Mouse (Mus musculus): ENCODE measurements around the gene Ccdc38. TPM values are rescaled to one million over a fixed set of nuclear protein-coding genes. Genes with fewer than 3 reads are reported as not detected.

Gene Ccdc38
- polyA plus RNA-seq (2017; shearing (Covaris generic)), result under 1 TPM; 0.24 to 0.90 TPM

DNA sequence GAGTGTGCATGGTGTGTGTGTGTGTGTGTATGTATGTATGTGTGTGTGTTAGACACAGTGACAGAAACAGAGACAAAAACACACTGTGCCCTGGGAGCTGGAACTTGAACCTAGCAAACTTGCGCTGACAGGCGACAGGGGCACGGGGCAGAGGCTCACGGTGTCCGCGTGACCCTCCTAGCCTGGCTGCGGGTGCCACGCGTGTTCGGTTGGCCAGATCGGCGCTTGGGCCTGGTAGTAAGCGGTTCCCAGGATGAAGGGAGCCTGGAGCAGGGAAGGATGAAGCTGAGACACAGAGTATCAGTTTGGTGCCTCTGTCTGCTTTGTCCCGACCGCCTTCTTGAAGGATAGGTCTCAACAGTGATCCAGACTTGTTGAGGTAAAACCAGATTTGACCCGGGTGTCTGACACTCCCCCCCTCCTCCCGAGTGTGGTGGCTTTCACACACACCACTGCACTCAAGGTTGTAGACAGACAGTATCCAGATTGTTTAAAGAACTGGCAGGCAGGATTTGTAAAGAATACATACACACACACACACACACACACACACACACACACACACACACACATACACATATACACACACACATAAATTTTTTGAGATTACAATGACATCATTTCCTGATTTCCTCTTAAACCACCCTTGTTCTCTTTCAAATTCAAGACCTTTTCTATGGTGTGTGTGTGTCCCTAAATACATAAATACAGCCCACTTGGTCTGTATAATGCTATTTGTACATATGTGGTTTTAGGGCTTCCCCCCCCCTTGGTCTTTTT is at the start of gene Ccdc38:
Gene Ccdc38 (plus strand): TSS at position 202 of the 780 bp plus-strand sequence.

DNA sequence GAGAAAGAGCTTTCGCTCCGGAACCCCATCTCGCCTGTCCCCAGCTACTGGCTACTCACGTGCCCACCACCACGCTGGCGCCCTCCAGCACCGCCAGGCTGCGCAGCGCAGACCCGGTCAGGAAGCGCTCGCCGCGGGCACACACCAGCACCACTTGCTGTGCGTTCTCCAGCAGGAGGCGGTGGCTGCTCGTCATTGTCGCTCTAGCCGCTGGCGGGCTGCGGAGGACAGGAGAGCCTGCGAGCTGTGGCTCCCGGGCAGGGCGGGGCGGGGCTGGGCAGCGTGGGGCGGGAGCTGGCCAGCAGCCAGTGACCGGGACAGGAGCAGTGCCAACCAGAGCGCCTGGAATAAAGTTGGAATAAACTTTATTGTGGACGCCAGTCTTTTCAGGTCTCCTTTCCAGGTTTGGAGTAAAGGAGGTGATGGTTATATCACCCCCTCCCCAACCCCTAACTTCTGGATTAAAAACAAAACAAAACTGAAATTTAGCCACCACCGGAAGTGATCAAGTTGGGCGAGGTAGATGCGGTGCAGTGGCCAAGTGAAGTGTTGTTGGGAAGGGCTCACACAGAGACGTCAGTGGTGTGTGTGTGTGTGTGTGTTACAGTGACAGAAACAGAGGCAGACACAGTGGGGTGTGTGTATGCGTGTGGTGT is 529 bp upstream of the Ccdc38 start, which contains the start of gene Amdhd1:
Gene Amdhd1 (minus strand): TSS at position 259 of the 656 bp plus-strand sequence.

DNA sequence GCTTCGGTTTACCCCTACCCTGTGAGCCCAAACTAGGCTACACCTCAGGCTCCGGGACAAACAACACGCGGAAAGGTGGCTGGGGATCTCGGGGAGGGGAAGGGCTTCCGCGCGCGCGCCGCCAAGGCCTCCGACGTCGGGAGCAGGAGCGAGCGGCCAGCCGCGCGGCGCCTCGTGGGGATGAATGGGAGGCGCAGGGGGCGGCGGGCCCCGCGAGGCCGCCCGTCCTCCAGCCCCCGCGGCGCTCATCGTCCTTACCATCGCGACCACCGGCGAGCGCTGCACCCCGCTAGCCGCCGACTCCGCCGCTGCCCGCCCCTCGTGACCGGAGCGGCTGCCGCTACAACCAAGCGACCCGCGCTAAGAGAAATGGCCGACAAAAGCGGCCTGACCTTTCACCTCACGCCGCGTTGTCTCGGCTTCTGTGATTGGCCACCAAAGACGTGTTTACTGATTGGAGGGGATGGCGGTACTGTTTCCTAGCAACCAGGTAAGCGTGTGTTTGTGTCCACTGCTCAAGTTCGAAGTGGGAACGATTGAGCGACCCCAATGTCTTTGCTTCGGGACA is 48.9 kb downstream of the Ccdc38 start, which contains the start of gene Snrpf:
Gene Snrpf (minus strand): TSS at position 426 of the 568 bp plus-strand sequence.

Other genes starting within 250 kb of the Ccdc38 start
- 10 to 100 TPM; 68.0 to 81.2 TPM for gene Elk3, start 229.5 kb upstream of the Ccdc38 start, polyA plus RNA-seq (2017; shearing (Covaris generic))
- gene Lta4h, start 87.2 kb upstream of the Ccdc38 start, polyA plus RNA-seq (2017; shearing (Covaris generic)), result 100 to 1,000 TPM; 251 to 272 TPM
- not detected for gene Hal, start 51.9 kb upstream of the Ccdc38 start, polyA plus RNA-seq (2017; shearing (Covaris generic))
- gene Amdhd1, start 599 bp upstream of the Ccdc38 start, polyA plus RNA-seq (2017; shearing (Covaris generic)), result 1 to 10 TPM in 1 of 2 experiments, under 1 TPM in 1; 0.31 to 1.0 TPM
- gene Snrpf, start 49.1 kb downstream of the Ccdc38 start, polyA plus RNA-seq (2017; shearing (Covaris generic)), result 10 to 100 TPM; 43.3 to 45.1 TPM
- 1 to 10 TPM in 1 of 2 experiments, under 1 TPM in 1; 0.83 to 1.7 TPM for gene Ntn4, start 100.0 kb downstream of the Ccdc38 start, polyA plus RNA-seq (2017; shearing (Covaris generic))

All from inflammation-experienced regulatory T-cells (primary cell).